Mouse (Mus musculus) heart, embryonic 14.5 days (tissue): ENCODE measurements around the gene Dll4. TPM values are rescaled to one million over a fixed set of nuclear protein-coding genes. Genes with fewer than 3 reads are reported as not detected.

Source experiments
- ATAC-seq: fragments of 200-750 bp; cut with Nextera tagmentation; 2 replicates; pipeline ENCODE4 v1.8.0; 2017; ENCODE audit warnings: low read depth, moderate TSS enrichment; ENCODE audit not compliant: insufficient number of reproducible peaks, insufficient read depth, low FRiP score
- H3K27ac ChIP-seq, 2 experiments: fragments of 200-500 bp in 1 of 2; fragments of 300-500 bp in 1 of 2; sonication (generic) in 1 of 2; replicated peaks in 1 of 2; 2 replicates each; pipeline ENCODE4 v1.5.1; 2012 to 2014; ENCODE audit warnings: low read depth in 2 of 2, low read length in 2 of 2, control low read depth in 1 of 2, mild to moderate bottlenecking in 1 of 2, mixed read lengths in 1 of 2; ENCODE audit not compliant: control insufficient read depth in 1 of 2, insufficient read depth in 1 of 2
- H3K27me3 ChIP-seq: fragments of 300-500 bp; sonication (generic); 2 replicates; pipeline ENCODE4 v1.6.1; 2014; ENCODE audit warnings: mild to moderate bottlenecking, low read length, control low read depth; ENCODE audit not compliant: control insufficient read depth, insufficient read depth
- H3K36me3 ChIP-seq: fragments of 300-500 bp; sonication (generic); 2 replicates; pipeline ENCODE4 v1.6.1; 2014; ENCODE audit warnings: mild to moderate bottlenecking, control low read depth, low read length, mixed read lengths; ENCODE audit not compliant: control insufficient read depth, insufficient read depth
- H3K4me1 ChIP-seq, 2 experiments: fragments of 200-500 bp in 1 of 2; fragments of 300-500 bp in 1 of 2; sonication (generic) in 1 of 2; 2 replicates each; pipeline ENCODE4 v1.6.1; 2012 to 2014; ENCODE audit warnings: low read length in 2 of 2, control low read depth in 1 of 2, mixed read lengths in 1 of 2; ENCODE audit not compliant: control insufficient read depth in 2 of 2, insufficient read depth in 2 of 2
- H3K4me2 ChIP-seq: fragments of 300-500 bp; sonication (generic); 2 replicates; pipeline ENCODE4 v1.6.1; 2014; ENCODE audit warnings: mild to moderate bottlenecking, low read length
- H3K4me3 ChIP-seq, 2 experiments: fragments of 200-500 bp in 1 of 2; fragments of 300-500 bp in 1 of 2; sonication (generic) in 1 of 2; 2 replicates each; pipeline ENCODE4 v1.5.1; 2012 to 2014; ENCODE audit warnings: low read length in 2 of 2, mild to moderate bottlenecking in 2 of 2, control low read depth in 1 of 2, low read depth in 1 of 2, moderate library complexity in 1 of 2; ENCODE audit not compliant: control insufficient read depth in 1 of 2, insufficient read depth in 1 of 2
- H3K9ac ChIP-seq: fragments of 300-500 bp; sonication (generic); 2 replicates; pipeline ENCODE4 v1.6.1; 2014; ENCODE audit warnings: mild to moderate bottlenecking, low read length
- H3K9me3 ChIP-seq: fragments of 300-500 bp; sonication (generic); 2 replicates; pipeline ENCODE4 v1.6.1; 2016; ENCODE audit warnings: low read length, control low read depth; ENCODE audit not compliant: control insufficient read depth
- WGBS: fragments of 180-500 bp; shearing (Covaris S2); extraction: QIAGEN DNeasy Blood & Tissue Kit; methylation state at CpG from one replicate; pipeline ENCODE4 v1.1.7; 2014; 5-methylcytosine and 5-hydroxymethylcytosine counted together
- polyA plus RNA-seq: library from polyadenylated mRNA; unstranded; fragments of >200 nt; fragmentation: Nextera tagmentation; extraction: Ambion mirVana; gene quantifications from 2 replicates; pipeline ENCODE4 v1.2.1, GENCODE M21; 2014

The Dll4 gene
- polyA plus RNA-seq, 1 experiment from 2014 or later: 6.9 TPM

- peaks cover 70% of the 10 kb centered on the region for H3K36me3 ChIP-seq
These were observed 33.3 kb upstream of the Dll4 start for GRCm38 (mm10) chr2:119292281-119292680.

GRCm38 (mm10) chr2:119292852-119293251 is 32.7 kb upstream of the Dll4 start:
- Histone ChIP-seq H3K4me2 (no peak overlapping the region), H3K9ac (no peak overlapping the region), H3K36me3 (peaks cover 75% of the 10 kb centered on the region), H3K4me3 (no peak overlapping the region), H3K27me3 (no peaks in the 10 kb centered on the region), H3K4me1 (peaks cover 0 to 11% of the 10 kb centered on the region in 2 experiments; a peak in 2 of 4 replicates), H3K9me3 (no peaks in the 10 kb centered on the region), H3K27ac (no peak overlapping the region)
- ATAC-seq: no peak
- WGBS: 88% methylated on average over 17 of the region's 17 CpGs

More at GRCm38 (mm10) chr2:119292281-119292680, 33.3 kb upstream of the Dll4 start:
- Histone ChIP-seq H3K9ac (no peak overlapping the region), H3K4me3 (no peak overlapping the region), H3K27me3 (no peaks in the 10 kb centered on the region), H3K27ac (no peak overlapping the region), H3K4me1 (peaks cover 0 to 11% of the 10 kb centered on the region in 2 experiments; a peak in 2 of 4 replicates), H3K9me3 (no peaks in the 10 kb centered on the region), H3K4me2 (no peak overlapping the region)
- WGBS: 90% methylated on average over 5 of the region's 5 CpGs
- ATAC-seq: no peak

- no peak for ATAC-seq
- Histone ChIP-seq H3K27me3 (no peaks in the 10 kb centered on the region), H3K27ac (no peak overlapping the region), H3K36me3 (peaks cover 80% of the 10 kb centered on the region), H3K4me3 (no peak overlapping the region), H3K4me2 (no peak overlapping the region), H3K9me3 (no peaks in the 10 kb centered on the region), H3K9ac (no peak overlapping the region), H3K4me1 (peaks cover 0 to 11% of the 10 kb centered on the region in 2 experiments; a peak in 2 of 4 replicates)
- 93% methylated on average over 17 of the region's 17 CpGs for WGBS
These were observed 32.3 kb upstream of the Dll4 start for GRCm38 (mm10) chr2:119293311-119293710.

GRCm38 (mm10) chr2:119293776-119294390 is 31.7 kb upstream of the Dll4 start:
- Histone ChIP-seq H3K27ac (no peak overlapping the region), H3K36me3 (peaks cover 86% of the 10 kb centered on the region), H3K4me2 (no peak overlapping the region), H3K4me1 (peaks cover 0 to 11% of the 10 kb centered on the region in 2 experiments; a peak in 2 of 4 replicates), H3K27me3 (no peaks in the 10 kb centered on the region), H3K9ac (no peak overlapping the region), H3K4me3 (no peak overlapping the region), H3K9me3 (no peaks in the 10 kb centered on the region)
- 89% methylated on average over 34 of the region's 34 CpGs for WGBS
- no peak for ATAC-seq

- Histone ChIP-seq H3K9me3 (no peaks in the 10 kb centered on the region), H3K4me2 (no peak overlapping the region), H3K9ac (no peak overlapping the region), H3K27me3 (no peaks in the 10 kb centered on the region), H3K27ac (no peak overlapping the region), H3K4me1 (peaks cover 0 to 9% of the 10 kb centered on the region in 2 experiments; a peak in 2 of 4 replicates), H3K4me3 (no peak overlapping the region), H3K36me3 (peaks cover 91% of the 10 kb centered on the region)
- no peak for ATAC-seq
- WGBS: 93% methylated on average over 18 of the region's 18 CpGs
These were observed 31.2 kb upstream of the Dll4 start for GRCm38 (mm10) chr2:119294411-119294810.

- Histone ChIP-seq H3K9ac (no peak overlapping the region), H3K4me1 (peaks cover 11 to 20% of the 10 kb centered on the region in 2 experiments; a peak in 3 of 4 replicates), H3K9me3 (no peaks in the 10 kb centered on the region), H3K4me2 (no peak overlapping the region), H3K36me3 (peaks cover 76% of the 10 kb centered on the region), H3K4me3 (no peak overlapping the region), H3K27ac (no peak overlapping the region), H3K27me3 (no peaks in the 10 kb centered on the region)
- ATAC-seq: no peak
- 93% methylated on average over 12 of the region's 12 CpGs for WGBS
These were observed 28.8 kb upstream of the Dll4 start for GRCm38 (mm10) chr2:119296756-119297155.

- ATAC-seq: no peak
These were observed 28.1 kb upstream of the Dll4 start for GRCm38 (mm10) chr2:119297506-119297905.

More at GRCm38 (mm10) chr2:119297506-119297905, 28.1 kb upstream of the Dll4 start:
- Histone ChIP-seq H3K4me1 (peaks cover 11 to 20% of the 10 kb centered on the region in 2 experiments; a peak in 3 of 4 replicates), H3K9ac (no peak overlapping the region), H3K27ac (no peak overlapping the region), H3K9me3 (no peaks in the 10 kb centered on the region), H3K4me3 (no peak overlapping the region), H3K36me3 (peaks cover 69% of the 10 kb centered on the region), H3K27me3 (no peaks in the 10 kb centered on the region), H3K4me2 (no peak overlapping the region)
- WGBS: 91% methylated on average over 19 of the region's 19 CpGs
